Mouse (Mus musculus) kidney, embryonic 14.5 days (tissue): ENCODE data around the gene Myh6. TPM values are rescaled to one million over a fixed set of nuclear protein-coding genes. Genes with fewer than 3 reads are reported as not detected.

Experiments used
- ATAC-seq: fragments of 200-750 bp; cut with Nextera tagmentation; 2 replicates; pipeline ENCODE4 v1.8.0; 2017; ENCODE audit warnings: moderate number of reproducible peaks, mild to moderate bottlenecking, moderate TSS enrichment, moderate library complexity; ENCODE audit not compliant: low FRiP score, low TSS enrichment
- H3K27ac ChIP-seq: fragments of 300-500 bp; sonication (generic); 2 replicates; pipeline ENCODE4 v1.5.1; 2014; ENCODE audit warnings: low read depth, mild to moderate bottlenecking, low read length, moderate library complexity, mixed read lengths
- H3K27me3 ChIP-seq: fragments of 300-500 bp; sonication (generic); 2 replicates; pipeline ENCODE4 v1.6.1; 2014; ENCODE audit warnings: mild to moderate bottlenecking, low read length; ENCODE audit not compliant: control insufficient read depth, insufficient read depth
- H3K36me3 ChIP-seq: fragments of 300-500 bp; sonication (generic); 2 replicates; pipeline ENCODE4 v1.6.1; 2014; ENCODE audit warnings: low read length, mixed read lengths; ENCODE audit not compliant: control insufficient read depth, insufficient read depth
- H3K4me1 ChIP-seq: fragments of 300-500 bp; sonication (generic); 2 replicates; pipeline ENCODE4 v1.6.1; 2014; ENCODE audit warnings: low read length, mixed read lengths; ENCODE audit not compliant: control insufficient read depth, insufficient read depth
- H3K4me2 ChIP-seq: fragments of 300-500 bp; sonication (generic); replicated peaks from 2 replicates; pipeline ENCODE4 v1.6.1; 2014; ENCODE audit warnings: low read depth, mild to moderate bottlenecking, low read length
- H3K4me3 ChIP-seq: fragments of 300-500 bp; sonication (generic); 2 replicates; pipeline ENCODE4 v1.5.1; 2014; ENCODE audit warnings: mild to moderate bottlenecking, low read length
- H3K9ac ChIP-seq: fragments of 300-500 bp; sonication (generic); 2 replicates; pipeline ENCODE4 v1.6.1; 2014; ENCODE audit warnings: low read depth, mild to moderate bottlenecking, low read length, moderate library complexity
- H3K9me3 ChIP-seq: fragments of 300-500 bp; sonication (generic); 2 replicates; pipeline ENCODE4 v1.6.1; 2016; ENCODE audit warnings: low read length; ENCODE audit not compliant: control insufficient read depth
- WGBS: fragments of 180-500 bp; shearing (Covaris S2); extraction: QIAGEN DNeasy Blood & Tissue Kit; methylation state at CpG from one replicate; pipeline ENCODE4 v1.1.7; 2014; 5-methylcytosine and 5-hydroxymethylcytosine counted together
- polyA plus RNA-seq: library from polyadenylated mRNA; unstranded; fragments of >200 nt; fragmentation: Nextera tagmentation; extraction: Ambion mirVana; gene quantifications from 2 replicates; pipeline ENCODE4 v1.2.1, GENCODE M21; 2014

Gene Myh6
- polyA plus RNA-seq, 1 experiment from 2014 or later = 0.54 TPM

- Histone ChIP-seq H3K9ac (peak overlapping the region; percentile 37), H3K27ac (peak overlapping the region; percentile 63), H3K9me3 (no peaks in the 10 kb centered on the region), H3K36me3 (no peaks in the 10 kb centered on the region), H3K4me1 (peaks cover 24% of the 10 kb centered on the region), H3K4me2 (0 out of 2 replicates have a peak overlapping the region, but pooled peaks have one; percentile 15), H3K4me3 (no peak overlapping the region), H3K27me3 (no peaks in the 10 kb centered on the region)
- 32% methylated on average over 6 of the region's 6 CpGs for WGBS
- 0 out of 2 replicates have a peak, but pooled peaks have one; percentile 4 for ATAC-seq
These were observed 29.9 kb downstream of the Myh6 start for GRCm38 (mm10) chr14:54936831-54937160.

- Histone ChIP-seq H3K4me1 (peaks cover 24% of the 10 kb centered on the region), H3K4me2 (0 out of 2 replicates have a peak within 1 kb of the TSS, but pooled peaks have one; percentile 15), H3K9me3 (no peaks in the 10 kb centered on the region), H3K36me3 (no peaks in the 10 kb centered on the region), H3K4me3 (no peak within 1 kb of the TSS), H3K27ac (peak within 1 kb of the TSS; percentile 63), H3K27me3 (no peaks in the 10 kb centered on the region), H3K9ac (peak within 1 kb of the TSS; percentile 37)
- ATAC-seq = peak; percentile 22; the same call in 1 of the 2 replicates
- WGBS = 24% methylated on average over 8 of the region's 8 CpGs
These were observed 30.6 kb downstream of the Myh6 start, which contains the start of gene Cmtm5 for GRCm38 (mm10) chr14:54935904-54936830. Gene Cmtm5 (plus strand): TSS chr14:54936261.

DNA sequence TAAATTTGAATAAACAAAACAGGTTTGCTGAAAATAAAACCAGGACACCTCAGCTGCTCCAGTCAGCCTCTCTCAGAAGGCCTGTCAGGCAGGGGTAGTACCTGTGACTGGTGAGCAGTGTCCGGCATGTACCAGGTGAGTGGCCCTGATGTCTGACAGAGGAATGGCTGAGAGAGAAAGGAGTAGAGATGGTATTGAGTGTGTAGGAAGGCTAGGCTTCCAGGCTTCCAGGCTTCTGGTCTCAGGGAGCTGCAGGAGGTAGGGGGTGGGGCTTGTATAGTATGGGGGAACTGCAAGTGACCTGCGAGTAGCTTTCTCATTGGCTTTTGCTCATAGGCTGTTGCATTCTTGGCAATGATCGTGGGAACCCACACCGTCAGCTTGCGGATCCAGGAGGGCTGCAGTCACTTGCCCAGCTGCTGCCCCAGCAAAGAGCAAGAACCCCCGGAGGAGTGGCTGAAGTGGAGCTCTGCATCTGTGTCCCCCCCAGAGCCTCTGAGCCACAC is 34.0 kb downstream of the Myh6 start, which contains the start of gene Il25:
Il25 (plus strand) TSS at position 51 of the 506 bp plus-strand sequence.
- Histone ChIP-seq H3K27me3 (no peaks in the 10 kb centered on the region), H3K4me2 (no peak within 1 kb of the TSS), H3K4me3 (no peak within 1 kb of the TSS), H3K4me1 (peaks cover 17% of the 10 kb centered on the region), H3K36me3 (no peaks in the 10 kb centered on the region), H3K9me3 (no peaks in the 10 kb centered on the region), H3K27ac (no peak within 1 kb of the TSS), H3K9ac (no peak within 1 kb of the TSS)
- ATAC-seq = 0 out of 2 replicates have a peak, but pooled peaks have one; percentile 14
- 28% methylated on average over 6 of the region's 6 CpGs for WGBS

GRCm38 (mm10) chr14:54930431-54930830 is 36.3 kb downstream of the Myh6 start:
- Histone ChIP-seq H3K36me3 (no peaks in the 10 kb centered on the region), H3K4me3 (no peak overlapping the region), H3K9ac (no peak overlapping the region), H3K9me3 (no peaks in the 10 kb centered on the region), H3K4me1 (peaks cover 16% of the 10 kb centered on the region), H3K27ac (no peak overlapping the region), H3K4me2 (no peak overlapping the region), H3K27me3 (no peaks in the 10 kb centered on the region)
- WGBS = 31% methylated on average over 2 of the region's 2 CpGs
- no peak for ATAC-seq

GRCm38 (mm10) chr14:54929801-54930200 is 36.9 kb downstream of the Myh6 start:
- Histone ChIP-seq H3K9me3 (no peaks in the 10 kb centered on the region), H3K27ac (no peak overlapping the region), H3K4me3 (no peak overlapping the region), H3K4me1 (peaks cover 22% of the 10 kb centered on the region), H3K4me2 (no peak overlapping the region), H3K36me3 (no peaks in the 10 kb centered on the region), H3K9ac (no peak overlapping the region), H3K27me3 (no peaks in the 10 kb centered on the region)
- 68% methylated on average over 5 of the region's 5 CpGs for WGBS
- ATAC-seq = no peak

DNA sequence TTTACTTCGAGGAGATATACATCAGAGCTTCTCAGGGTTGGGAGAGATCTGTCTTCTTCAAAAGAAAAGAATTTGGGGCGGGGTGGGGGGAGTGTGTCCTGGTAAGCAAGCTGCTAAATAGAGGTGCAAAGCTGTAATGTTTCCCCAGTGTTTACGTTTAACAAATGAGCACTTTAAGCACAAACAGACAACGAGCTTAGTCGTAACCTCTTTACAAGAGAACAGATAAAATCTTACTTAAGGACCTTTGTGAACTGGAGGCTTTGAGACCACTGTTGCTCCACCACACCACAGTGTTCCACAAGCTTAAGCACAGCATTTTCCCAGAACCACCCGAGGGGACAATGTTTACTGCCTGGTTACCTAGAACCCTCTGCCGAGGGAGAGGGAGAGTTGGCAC is 39.4 kb downstream of the Myh6 start:
- H3K9ac ChIP-seq = peak overlapping the region; percentile 86; the same call in 1 of the 2 replicates
- no peak for ATAC-seq
- H3K27ac ChIP-seq = peak overlapping the region; percentile 99
- H3K4me3 ChIP-seq = peak overlapping the region; percentile 50
- WGBS = 13% methylated on average over 7 of the region's 7 CpGs
- H3K36me3 ChIP-seq = peaks cover 3% of the 10 kb centered on the region; the same call in 1 of the 2 replicates
- H3K4me2 ChIP-seq = peak overlapping the region; percentile 93
- no peaks in the 10 kb centered on the region for H3K27me3 ChIP-seq
- H3K9me3 ChIP-seq = peaks cover under 1% of the 10 kb centered on the region; the same call in 1 of the 2 replicates
- H3K4me1 ChIP-seq = peaks cover 23% of the 10 kb centered on the region

DNA sequence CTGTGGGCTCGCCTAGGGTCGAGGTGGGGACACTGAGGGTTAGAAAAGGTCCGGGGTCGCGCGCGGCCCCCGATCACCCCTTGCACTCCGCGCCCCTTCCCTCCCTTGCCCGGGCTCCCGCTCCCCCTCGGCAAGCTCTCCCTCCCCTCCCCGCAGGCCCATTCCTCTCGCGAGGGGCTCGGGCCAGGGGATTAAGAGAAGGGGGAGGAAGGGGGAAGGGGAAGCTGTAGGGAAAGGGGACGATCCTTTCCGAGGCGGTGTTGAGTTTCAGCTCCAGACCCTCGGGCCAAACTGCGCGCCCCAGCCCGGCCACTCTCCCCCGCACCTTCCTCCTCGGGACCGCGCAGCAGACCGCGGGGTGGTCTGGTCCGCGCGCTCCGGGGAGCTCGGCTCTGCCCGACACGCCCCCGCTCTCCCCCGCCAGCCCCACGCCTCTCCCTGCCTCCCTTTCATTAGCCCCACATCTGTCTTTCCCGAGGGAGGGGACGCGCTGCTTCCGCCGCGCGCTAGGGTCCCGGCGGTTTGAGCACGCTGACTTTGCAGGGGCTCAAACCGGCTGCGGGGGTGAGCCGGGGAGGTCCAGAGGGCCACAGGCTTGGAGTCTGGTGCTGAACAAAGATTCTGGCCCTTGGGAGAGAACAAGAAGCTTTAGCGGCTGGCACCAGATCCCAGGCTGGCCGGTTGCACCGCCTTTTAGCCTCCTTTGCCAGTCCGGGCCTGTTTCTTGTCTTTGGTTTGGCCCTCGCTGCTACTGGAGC is 40.1 kb downstream of the Myh6 start:
- H3K9me3 ChIP-seq = peaks cover 7% of the 10 kb centered on the region
- WGBS = under 1% methylated on average over 54 of the region's 58 CpGs
- H3K4me2 ChIP-seq = peak overlapping the region; percentile 93
- H3K27ac ChIP-seq = peak overlapping the region; percentile 99
- peaks cover 23% of the 10 kb centered on the region for H3K4me1 ChIP-seq
- H3K36me3 ChIP-seq = peaks cover 9% of the 10 kb centered on the region; the same call in 1 of the 2 replicates
- peak; percentile 88 for ATAC-seq
- H3K27me3 ChIP-seq = no peaks in the 10 kb centered on the region
- peak overlapping the region; percentile 86 for H3K9ac ChIP-seq
- H3K4me3 ChIP-seq = peak overlapping the region; percentile 50

DNA sequence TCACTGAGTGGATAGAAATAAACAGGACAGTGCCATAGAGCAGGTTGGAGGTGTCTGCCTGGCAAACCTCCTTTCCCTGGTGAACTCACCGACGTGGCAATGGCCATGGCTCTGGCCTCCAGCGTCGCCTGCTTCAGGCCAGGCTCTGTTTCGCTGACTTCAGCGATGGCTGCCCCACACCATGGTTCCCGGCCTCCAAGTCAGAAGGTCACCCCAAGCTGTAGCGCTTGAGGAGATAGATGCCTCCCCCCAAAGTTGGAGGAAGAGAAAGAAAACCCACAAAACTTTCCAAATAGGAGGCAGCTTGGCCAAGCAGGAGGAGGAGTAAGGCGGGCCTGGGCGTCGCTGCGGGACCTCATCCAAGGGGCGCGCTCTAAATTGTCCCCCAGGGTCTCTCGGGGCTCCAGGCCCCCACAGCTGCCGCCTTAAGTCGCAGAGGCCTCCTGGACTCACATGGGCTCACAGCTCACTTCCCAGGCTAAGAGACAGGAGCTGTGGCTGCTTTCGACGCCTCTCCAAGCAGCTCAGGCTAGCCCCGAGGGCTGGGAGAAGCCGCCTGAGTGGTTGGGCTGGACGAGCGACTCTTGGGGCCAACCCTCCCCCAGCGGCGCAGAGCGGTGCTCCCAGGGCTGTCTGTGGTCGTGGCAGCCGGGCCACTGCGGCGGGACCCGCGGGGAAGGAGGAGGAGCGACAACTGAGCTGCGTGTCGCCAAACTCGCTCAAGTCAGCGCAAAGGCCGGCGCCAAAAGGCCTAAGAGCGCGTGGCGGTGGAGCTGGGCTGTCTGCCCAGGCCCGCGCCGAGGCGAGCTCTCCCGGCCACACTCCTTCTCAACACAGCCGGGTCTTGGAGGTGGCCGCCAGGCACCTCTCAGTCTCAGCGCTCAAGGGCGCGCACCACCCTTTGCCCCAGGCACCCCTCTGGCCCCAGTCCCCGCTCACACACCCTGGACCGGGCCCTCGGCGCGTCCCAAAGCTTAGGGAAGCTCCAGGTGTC is 41.1 kb downstream of the Myh6 start, which contains the start of gene Efs:
Efs (minus strand) TSS at position 778 of the 994 bp plus-strand sequence.
- H3K4me1 ChIP-seq = peaks cover 23% of the 10 kb centered on the region
- H3K9me3 ChIP-seq = peaks cover 16% of the 10 kb centered on the region
- peak within 1 kb of the TSS; percentile 93 for H3K4me2 ChIP-seq
- H3K36me3 ChIP-seq = peaks cover 12% of the 10 kb centered on the region; the same call in 1 of the 2 replicates
- 2% methylated on average over 57 of the region's 57 CpGs for WGBS
- H3K27ac ChIP-seq = peak within 1 kb of the TSS; percentile 99
- H3K4me3 ChIP-seq = peak within 1 kb of the TSS; percentile 50
- no peaks in the 10 kb centered on the region for H3K27me3 ChIP-seq
- ATAC-seq = peak; percentile 50
- peak within 1 kb of the TSS; percentile 86 for H3K9ac ChIP-seq
